Mouse (Mus musculus): ENCODE results near the gene Patz1. TPM values are rescaled to one million over a fixed set of nuclear protein-coding genes. Genes with fewer than 3 reads are reported as not detected.

The Patz1 gene
- 10 to 100 TPM; 48.3 to 49.2 TPM for total RNA-seq (2021)

GRCm38 (mm10) chr11:3288521-3289301, at the start of gene Patz1:
Gene Patz1, plus strand, starts transcription at chr11:3288874.
- intact Hi-C loops (cut with DNase I), result loop anchor here (1.0 kb wide), 1 partner anchor 22 kb away; the partner anchor contains the start of gene Drg1

DNA sequence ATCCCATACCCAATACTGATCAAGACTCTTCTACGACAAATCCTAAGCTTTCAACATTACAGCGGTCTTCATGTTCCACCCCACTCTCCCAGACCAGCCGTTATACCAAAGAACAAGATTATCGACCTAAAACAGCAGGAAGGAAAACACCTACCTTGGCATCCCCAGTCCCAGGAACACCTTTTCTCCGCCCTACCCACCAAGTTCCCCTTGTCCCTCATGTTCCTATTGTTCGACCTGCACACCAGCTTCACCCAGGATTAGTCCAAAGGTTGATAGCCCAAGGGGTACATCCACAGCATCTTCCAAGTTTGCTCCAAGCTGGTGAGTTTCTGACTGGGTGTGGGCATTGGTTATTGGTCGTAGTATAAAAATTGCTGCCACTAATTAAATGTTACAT, 46.3 kb upstream of the Patz1 start:
- DNase-seq (ENCODE audit: low spot score in 2 of 2), result no peak
- intact Hi-C loops (cut with DNase I), result no loop called here

More at GRCm38 (mm10) chr11:3288521-3289301, at the start of gene Patz1:
- DNase-seq (ENCODE audit: low spot score in 2 of 2), result peak; percentile 48 to 64

DNA sequence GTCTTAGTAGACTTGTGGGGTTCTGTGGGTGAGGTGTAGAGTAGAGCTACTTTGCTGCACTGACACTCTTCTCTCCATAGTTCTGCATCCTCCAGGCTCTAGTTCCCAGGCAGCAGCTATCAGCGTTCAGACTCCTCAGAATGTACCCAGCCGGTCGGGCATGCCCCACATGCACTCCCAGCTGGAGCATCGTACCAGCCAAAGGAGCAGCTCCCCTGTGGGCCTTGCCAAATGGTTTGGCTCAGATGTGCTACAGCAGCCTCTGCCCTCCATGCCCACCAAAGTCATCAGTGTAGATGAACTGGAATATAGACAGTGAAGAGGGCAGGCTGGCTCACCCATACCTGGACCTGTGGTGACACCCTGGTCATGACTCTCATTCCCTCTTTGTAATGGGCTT, 44.9 kb upstream of the Patz1 start:
- intact Hi-C loops (cut with DNase I), result no loop called here
- DNase-seq (ENCODE audit: low spot score in 2 of 2), result no peak

- intact Hi-C loops (cut with DNase I), result no loop called here
- no peak for DNase-seq (ENCODE audit: low spot score in 2 of 2)
These were observed 41.3 kb upstream of the Patz1 start for GRCm38 (mm10) chr11:3247387-3247786.

DNA sequence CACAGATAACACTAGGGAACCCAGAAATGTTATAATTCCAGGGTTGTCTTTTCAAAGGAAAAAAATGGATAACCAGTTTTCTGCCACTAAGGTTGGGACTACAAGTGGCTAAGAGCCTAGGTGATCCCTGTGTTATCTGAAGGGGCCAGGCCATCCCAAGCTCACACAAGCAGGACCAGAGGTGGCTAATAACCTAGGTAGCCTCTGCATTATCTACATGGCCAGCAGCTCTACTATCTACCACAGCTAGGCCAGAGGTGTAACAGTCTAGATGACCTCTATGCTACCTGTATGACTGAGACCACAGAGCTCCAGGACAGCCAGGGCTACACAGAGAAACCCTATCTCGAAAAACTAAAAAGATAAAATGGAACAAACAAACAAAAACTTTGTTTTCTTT, 29.1 kb upstream of the Patz1 start:
- intact Hi-C loops (cut with DNase I), result no loop called here
- DNase-seq (ENCODE audit: low spot score in 2 of 2), result no peak

DNA sequence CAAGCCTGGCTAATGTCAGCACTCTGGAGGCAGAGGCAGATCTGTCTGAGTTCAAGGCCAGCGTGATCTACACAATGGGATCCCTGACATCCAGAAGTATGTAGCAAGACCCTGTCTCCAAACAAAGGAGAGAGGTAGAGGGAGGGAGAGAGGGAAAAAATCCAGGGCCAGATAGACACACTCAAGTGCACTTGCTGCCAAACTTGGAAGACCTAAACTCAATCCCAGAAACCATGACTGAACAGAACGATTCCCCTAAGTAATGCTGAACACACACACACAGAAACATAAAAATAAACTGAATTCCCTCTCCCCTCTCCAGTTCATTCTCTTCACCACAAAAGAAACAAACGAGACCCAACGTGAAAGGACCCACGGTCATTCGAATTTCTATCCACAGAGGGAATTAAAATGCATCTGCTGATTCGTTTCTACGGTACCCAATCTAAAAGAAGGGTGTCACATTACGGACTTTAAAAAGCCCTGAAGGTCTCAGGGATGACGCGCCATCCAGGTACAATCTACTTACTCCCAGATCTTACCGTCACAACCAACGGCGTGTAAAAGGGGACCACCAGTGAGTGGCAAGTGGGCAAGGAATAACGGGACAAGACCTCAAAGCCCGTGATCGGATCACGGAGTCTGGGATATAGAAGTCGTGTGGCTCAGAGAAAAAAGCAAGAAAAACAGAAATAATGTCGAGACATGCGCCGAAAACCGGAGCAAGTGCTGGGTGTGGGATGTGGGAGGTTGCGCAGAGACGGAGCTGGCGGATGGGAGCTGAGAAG, 23.2 kb upstream of the Patz1 start:
- DNase-seq (ENCODE audit: low spot score in 2 of 2), result no peak
- intact Hi-C loops (cut with DNase I), result loop anchor here (1.0 kb wide), 1 partner anchor 24 kb away; no protein-coding TSS in a partner anchor

GRCm38 (mm10) chr11:3266079-3266685, 22.5 kb upstream of the Patz1 start, which contains the start of gene Drg1:
Gene Drg1, minus strand, starts transcription at chr11:3266415.
- DNase-seq (ENCODE audit: low spot score in 2 of 2), result peak; percentile 93
- intact Hi-C loops (cut with DNase I), result loop anchor here (1.0 kb wide), 1 partner anchor 23 kb away; no protein-coding TSS in a partner anchor

DNA sequence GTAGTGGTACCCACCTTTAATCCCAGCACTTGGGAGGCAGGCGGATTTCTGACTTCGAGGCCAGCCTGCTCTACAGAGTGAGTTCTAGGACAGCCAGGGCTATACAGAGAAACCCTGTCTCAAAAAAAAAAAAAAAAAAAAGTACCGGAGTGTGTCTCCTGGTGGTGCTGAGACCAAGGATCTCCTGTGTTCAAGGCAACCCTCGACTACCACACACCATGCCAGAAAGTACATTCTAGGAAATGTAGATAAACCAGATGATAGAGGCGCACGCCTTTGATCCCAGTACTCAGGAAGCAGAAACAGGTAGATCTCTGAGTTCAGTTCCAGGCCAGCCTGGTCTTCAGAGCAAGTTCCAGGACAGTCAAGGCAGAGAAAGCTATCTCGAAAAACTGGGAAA, 21.5 kb upstream of the Patz1 start:
- intact Hi-C loops (cut with DNase I), result no loop called here
- DNase-seq (ENCODE audit: low spot score in 2 of 2), result no peak

DNA sequence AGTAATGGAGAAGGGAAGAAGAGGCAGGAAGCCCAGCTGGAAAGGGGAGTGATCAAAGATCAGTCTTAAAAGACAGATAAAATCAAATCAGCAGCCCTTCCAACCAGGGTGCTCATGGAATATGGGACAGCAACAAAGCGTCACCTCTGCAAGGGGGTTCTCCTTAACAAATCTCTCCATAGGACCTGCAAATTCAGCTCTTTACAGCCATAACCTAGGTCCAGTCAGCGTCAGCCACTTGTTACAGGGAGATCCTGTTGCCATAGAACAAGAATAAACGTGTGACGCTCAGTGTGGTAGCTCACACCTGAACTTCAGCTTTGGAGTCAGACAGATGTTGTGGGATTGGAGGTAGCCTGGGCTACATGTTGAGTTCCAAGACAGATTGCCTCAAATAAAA, 19.4 kb upstream of the Patz1 start:
- intact Hi-C loops (cut with DNase I), result no loop called here
- no peak for DNase-seq (ENCODE audit: low spot score in 2 of 2)

GRCm38 (mm10) chr11:3278351-3278750, 10.3 kb upstream of the Patz1 start:
- intact Hi-C loops (cut with DNase I), result no loop called here
- DNase-seq (ENCODE audit: low spot score in 2 of 2), result no peak

GRCm38 (mm10) chr11:3279729-3280128, 8.9 kb upstream of the Patz1 start:
- no peak for DNase-seq (ENCODE audit: low spot score in 2 of 2)
- intact Hi-C loops (cut with DNase I), result no loop called here

DNA sequence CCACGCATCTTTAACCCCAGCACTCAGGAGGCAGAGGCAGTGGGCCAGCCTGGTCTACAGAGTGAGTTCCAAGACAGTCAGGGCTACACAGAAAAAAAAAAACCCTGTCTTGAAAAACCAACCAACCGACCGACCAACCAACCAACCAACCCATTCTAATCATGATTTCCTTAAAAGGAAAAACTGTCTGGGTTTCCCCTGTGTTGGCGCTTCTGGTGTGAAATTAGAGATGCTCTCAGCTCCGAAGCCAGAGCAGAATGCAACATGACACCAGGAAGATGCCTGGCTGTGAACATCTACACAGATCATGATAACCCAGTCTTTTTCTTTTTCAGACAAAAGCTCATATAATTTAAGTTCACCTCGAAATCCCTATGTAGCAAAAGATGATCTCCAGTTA, 5.8 kb upstream of the Patz1 start:
- intact Hi-C loops (cut with DNase I), result no loop called here
- DNase-seq (ENCODE audit: low spot score in 2 of 2), result no peak

- intact Hi-C loops (cut with DNase I), result no loop called here
- DNase-seq (ENCODE audit: low spot score in 2 of 2), result no peak
These were observed 5.0 kb upstream of the Patz1 start for GRCm38 (mm10) chr11:3283645-3284044.

DNA sequence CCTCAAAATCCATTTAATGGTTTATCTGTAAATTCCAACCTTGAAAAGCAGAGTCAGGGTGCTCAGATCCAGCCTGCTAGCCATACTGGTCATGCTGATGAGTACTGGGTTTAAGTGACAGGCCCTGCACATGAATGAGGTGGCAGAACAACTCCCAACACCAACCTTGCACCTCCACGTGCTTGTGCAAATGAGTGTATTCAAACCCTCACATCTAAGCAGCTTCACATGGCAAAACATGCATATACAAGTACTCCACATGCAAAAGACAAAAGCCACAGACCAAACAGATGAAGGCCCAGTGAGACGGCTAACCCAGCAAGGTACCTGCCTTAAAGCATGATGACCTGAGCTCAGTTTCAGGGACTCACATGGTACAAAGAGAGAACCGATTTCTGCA, 2.7 kb upstream of the Patz1 start:
- intact Hi-C loops (cut with DNase I), result no loop called here
- no peak for DNase-seq (ENCODE audit: low spot score in 2 of 2)

GRCm38 (mm10) chr11:3287131-3287530, 1.5 kb upstream of the Patz1 start:
- DNase-seq (ENCODE audit: low spot score in 2 of 2), result no peak
- intact Hi-C loops (cut with DNase I), result no loop called here

DNA sequence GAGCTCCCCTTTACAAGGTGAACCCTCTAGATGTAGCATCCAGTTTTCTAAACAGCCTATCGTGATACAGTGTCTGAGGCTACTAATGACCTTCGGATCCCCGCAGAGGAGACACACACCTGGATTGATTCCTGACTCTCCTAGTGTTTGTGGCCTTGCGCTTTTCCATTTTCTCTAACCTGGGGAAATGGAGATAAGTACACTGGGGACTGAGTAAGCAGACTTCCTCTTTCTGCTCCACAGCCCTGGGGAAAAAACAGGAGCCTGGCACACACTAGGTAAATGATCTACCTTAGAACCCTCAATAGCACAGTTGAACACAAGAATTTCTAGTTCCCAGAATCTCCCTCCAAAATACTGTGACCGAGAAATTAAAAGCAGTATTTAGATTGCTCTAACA, 753 bp upstream of the Patz1 start:
- no peak for DNase-seq (ENCODE audit: low spot score in 2 of 2)
- intact Hi-C loops (cut with DNase I), result no loop called here

DNA sequence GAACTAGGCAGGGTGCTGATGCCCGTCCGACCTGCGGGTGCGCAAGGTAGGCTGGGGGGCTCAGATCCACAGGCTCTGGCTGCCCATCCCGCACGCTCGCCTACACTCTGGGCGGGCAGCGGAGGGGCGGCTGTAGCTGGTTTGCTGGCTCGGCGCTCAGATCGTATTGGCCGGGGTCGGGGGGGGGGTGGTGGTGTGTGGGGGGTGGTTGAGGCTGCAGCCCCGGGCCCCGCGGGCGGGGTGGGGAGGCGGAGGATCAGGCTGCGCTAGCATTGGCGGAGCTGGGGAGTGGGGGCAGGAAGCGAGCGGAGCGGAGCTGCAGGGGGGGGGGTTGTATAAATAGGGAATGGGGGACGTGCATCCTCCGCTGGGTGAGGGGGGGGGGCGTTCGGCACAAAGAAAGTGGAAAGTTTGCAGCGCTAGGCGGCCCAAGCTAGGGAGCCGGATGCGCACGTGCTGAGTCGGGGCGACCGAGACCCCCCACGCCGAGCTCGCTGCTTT, 678 bp downstream of the Patz1 start:
- peak; percentile 70 for DNase-seq (ENCODE audit: low spot score in 2 of 2)
- intact Hi-C loops (cut with DNase I), result loop anchor here (1.0 kb wide), 1 partner anchor 23 kb away; the partner anchor contains the start of gene Drg1

DNA sequence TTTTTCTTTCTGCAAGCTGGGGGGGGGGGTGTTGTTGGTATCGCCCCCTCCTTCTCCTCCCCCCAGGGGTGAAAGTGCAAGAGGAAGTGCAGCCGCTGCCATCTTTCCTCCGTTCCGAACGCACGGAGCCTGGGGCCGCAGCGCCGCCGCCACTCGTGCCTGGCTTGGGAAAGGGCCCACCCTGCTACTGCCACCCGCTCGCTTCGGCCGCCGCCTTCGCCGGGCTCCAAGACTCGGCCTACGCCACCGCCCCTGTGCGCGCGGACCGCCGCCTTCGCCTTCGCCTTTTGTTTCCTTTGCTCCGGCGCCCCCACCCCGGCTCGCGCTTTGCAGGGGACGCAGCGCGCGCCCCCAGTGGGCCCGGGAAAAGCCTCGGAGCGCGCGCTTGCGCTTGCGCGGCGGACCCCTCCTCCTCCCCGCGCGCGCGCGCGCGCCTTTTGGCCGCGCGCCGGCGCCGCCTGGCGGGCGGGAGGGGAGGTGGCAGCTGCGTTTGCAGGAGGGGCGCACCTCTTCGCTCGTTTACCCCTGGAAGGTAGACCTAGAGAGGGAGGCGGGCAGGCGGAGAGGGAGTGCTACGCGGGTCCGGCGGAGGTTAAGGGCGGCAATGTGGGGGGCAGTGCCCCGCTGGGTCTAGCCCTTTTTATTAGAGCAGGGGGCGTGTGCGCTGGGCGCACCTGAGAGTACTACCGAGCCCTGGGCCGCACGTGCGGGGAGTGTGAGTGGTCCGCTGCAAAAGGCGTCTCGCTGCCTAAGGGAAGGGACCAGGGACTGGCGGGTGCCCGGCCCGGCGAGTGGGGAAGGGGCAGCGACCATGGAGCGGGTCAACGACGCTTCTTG, 1.3 kb downstream of the Patz1 start:
- intact Hi-C loops (cut with DNase I), result loop anchor here (1.0 to 2.0 kb wide), 2 partner anchors 24 to 41 kb away; partner anchors contain the start of genes Drg1 and Pik3ip1
- DNase-seq (ENCODE audit: low spot score in 2 of 2), result peak; percentile 90 to 91

Data from left cerebral cortex, postnatal 36 days (tissue).